Mouse (Mus musculus) hematopoietic stem cell, adult 5-6 weeks (primary cell): ENCODE results near the gene Ces1f. TPM values are rescaled to one million over a fixed set of nuclear protein-coding genes. Genes with fewer than 3 reads are reported as not detected.

Source experiments
- ATAC-seq, 2 experiments: fragments of 125-278 bp in 1 of 2; replicated peaks in 1 of 2; 2 replicates each; pipeline ENCODE4 v1.8.0; 2016 to 2017; ENCODE audit warnings: inconsistent platforms in 2 of 2, mild to moderate bottlenecking in 2 of 2, moderate number of reproducible peaks in 2 of 2, low read depth in 1 of 2, moderate TSS enrichment in 1 of 2; ENCODE audit not compliant: low FRiP score in 2 of 2, poor library complexity in 2 of 2, severe bottlenecking in 2 of 2, insufficient read depth in 1 of 2, low TSS enrichment in 1 of 2
- total RNA-seq: library from RNA; stranded (forward); fragments of 172-1452, 232-1000 nt; gene quantifications from 2 replicates; pipeline ENCODE4 v1.2.3, GENCODE M21; 2017

Gene Ces1f
- not detected in 2 replicates for total RNA-seq

- ATAC-seq, result no peak
These were observed at the start of gene Ces1f for GRCm38 (mm10) chr8:93279556-93279955. Gene Ces1f (minus strand): TSS chr8:93279747.

- ATAC-seq, result no peak
These were observed 45.6 kb upstream of the Ces1f start for GRCm38 (mm10) chr8:93325123-93325522.

GRCm38 (mm10) chr8:93317031-93317430 is 37.5 kb upstream of the Ces1f start:
- no peak for ATAC-seq

GRCm38 (mm10) chr8:93315557-93315956 is 36.0 kb upstream of the Ces1f start:
- no peak for ATAC-seq

GRCm38 (mm10) chr8:93283896-93284295 is 4.3 kb upstream of the Ces1f start:
- ATAC-seq, result no peak

GRCm38 (mm10) chr8:93282349-93282748 is 2.8 kb upstream of the Ces1f start:
- no peak for ATAC-seq

GRCm38 (mm10) chr8:93278176-93278805 is 1.3 kb downstream of the Ces1f start:
- ATAC-seq, result no peak

GRCm38 (mm10) chr8:93274609-93275008 is 4.9 kb downstream of the Ces1f start:
- no peak for ATAC-seq

- no peak for ATAC-seq
These were observed 6.2 kb downstream of the Ces1f start for GRCm38 (mm10) chr8:93273321-93273720.

GRCm38 (mm10) chr8:93272686-93273085 is 6.9 kb downstream of the Ces1f start:
- no peak for ATAC-seq

- ATAC-seq, result no peak
These were observed 18.1 kb downstream of the Ces1f start for GRCm38 (mm10) chr8:93261436-93261835.

- no peak for ATAC-seq
These were observed 27.1 kb downstream of the Ces1f start for GRCm38 (mm10) chr8:93252400-93252925.

- no peak for ATAC-seq
These were observed 33.5 kb downstream of the Ces1f start for GRCm38 (mm10) chr8:93246057-93246456.

- ATAC-seq, result no peak
These were observed 39.7 kb downstream of the Ces1f start for GRCm38 (mm10) chr8:93239884-93240283.

- ATAC-seq, result no peak
These were observed 43.9 kb downstream of the Ces1f start for GRCm38 (mm10) chr8:93235681-93236080.

- ATAC-seq, result no peak
These were observed 44.8 kb downstream of the Ces1f start for GRCm38 (mm10) chr8:93234706-93235105.

GRCm38 (mm10) chr8:93234068-93234467 is 45.5 kb downstream of the Ces1f start:
- no peak for ATAC-seq

GRCm38 (mm10) chr8:93229446-93229845 is 50.1 kb downstream of the Ces1f start, which contains the start of gene Ces1e:
Gene Ces1e (minus strand): TSS chr8:93229619.
- ATAC-seq, result no peak

GRCm38 (mm10) chr8:93228673-93229370 is 50.7 kb downstream of the Ces1f start:
- no peak for ATAC-seq
